Mouse (Mus musculus): ENCODE data around the gene Ctnnd2. TPM values are rescaled to one million over a fixed set of nuclear protein-coding genes. Genes with fewer than 3 reads are reported as not detected.

Ctnnd2 gene
- total and polyA plus RNA-seq, 2 experiments from 2014 or later, result not detected

GRCm38 (mm10) chr15:30615451-30615850 lies 443.1 kb downstream of the Ctnnd2 start:
- H3K4me3 ChIP-seq (ENCODE audit: low read depth, low read length), result no peak overlapping the region
- no peaks in the 10 kb centered on the region for H3K36me3 ChIP-seq (replicated peaks; ENCODE audit: control insufficient read depth, insufficient read depth, low read length)
- H3K9me3 ChIP-seq (replicated peaks; ENCODE audit: control insufficient read depth, low read length), result no peaks in the 10 kb centered on the region
- H3K9ac ChIP-seq (replicated peaks; ENCODE audit: low read depth, low read length), result no peak overlapping the region
- H3K4me1 ChIP-seq (ENCODE audit: control insufficient read depth, insufficient read depth), result no peaks in the 10 kb centered on the region
- DNase-seq (ENCODE audit: low spot score) (no peak), ATAC-seq (ENCODE audit: insufficient read depth, low read depth) (no peak)
- no peaks in the 10 kb centered on the region for H3K27me3 ChIP-seq (ENCODE audit: control insufficient read depth, insufficient read depth, low read length)
- 68% methylated on average over 7 of the region's 7 CpGs for WGBS
- no peak overlapping the region for H3K27ac ChIP-seq (ENCODE audit: low read depth)
- TF ChIP-seq CTCF (IDR thresholded peaks at IDR 0.05; ENCODE audit: low read depth) (no peak), EP300 (IDR thresholded peaks at IDR 0.05; ENCODE audit: low read depth) (no peak)
- H3K4me2 ChIP-seq (ENCODE audit: low read depth, low read length), result no peak overlapping the region

DNA sequence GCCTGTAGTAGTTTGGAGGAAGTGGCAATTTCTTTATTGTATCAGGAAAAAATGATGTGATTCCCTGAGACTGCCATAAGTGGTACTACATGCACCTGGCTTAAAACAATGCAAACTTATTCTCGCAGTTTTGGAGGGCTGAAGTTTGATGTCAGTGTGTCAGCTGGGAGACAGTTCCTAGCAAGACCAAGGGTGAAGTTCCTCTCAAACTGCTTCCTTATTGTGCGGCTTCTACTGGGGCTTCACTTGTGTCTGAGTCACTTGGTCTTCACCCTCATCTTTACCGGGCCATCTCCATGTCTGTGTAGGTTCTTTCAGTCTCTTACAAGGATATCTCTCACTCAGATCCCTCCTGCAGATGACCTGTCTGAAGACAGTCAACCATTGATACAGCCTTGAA lies 444.5 kb downstream of the Ctnnd2 start:
- TF ChIP-seq EP300 (IDR thresholded peaks at IDR 0.05; ENCODE audit: low read depth), result no peak
- no peak for TF ChIP-seq CTCF (IDR thresholded peaks at IDR 0.05; ENCODE audit: low read depth)

DNA sequence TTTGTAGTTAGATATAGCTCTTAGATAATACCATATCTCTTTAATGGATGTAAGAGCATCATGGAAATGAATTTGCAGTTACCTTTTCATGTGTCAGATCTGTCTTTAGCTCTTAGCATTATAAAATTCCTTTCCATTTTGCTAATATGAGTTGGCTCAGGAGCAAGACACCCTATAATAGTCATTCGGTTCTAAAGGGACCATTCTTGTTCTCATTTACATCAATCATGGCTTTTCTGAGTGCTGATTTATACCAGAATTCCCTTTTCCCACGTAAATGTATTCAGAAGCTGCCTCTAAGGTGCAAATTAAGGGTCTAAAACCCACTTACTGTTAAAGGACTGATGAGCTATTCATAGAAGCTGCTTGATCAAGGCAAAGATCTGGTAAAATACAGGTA lies 445.5 kb downstream of the Ctnnd2 start:
- H3K4me1 ChIP-seq (ENCODE audit: control insufficient read depth, insufficient read depth), result no peaks in the 10 kb centered on the region
- H3K9ac ChIP-seq (replicated peaks; ENCODE audit: low read depth, low read length), result no peak overlapping the region
- TF ChIP-seq CTCF (IDR thresholded peaks at IDR 0.05; ENCODE audit: low read depth), result no peak
- no peak for TF ChIP-seq EP300 (IDR thresholded peaks at IDR 0.05; ENCODE audit: low read depth)
- H3K27me3 ChIP-seq (ENCODE audit: control insufficient read depth, insufficient read depth, low read length), result no peaks in the 10 kb centered on the region
- H3K27ac ChIP-seq (ENCODE audit: low read depth), result no peak overlapping the region
- DNase-seq (ENCODE audit: low spot score) (no peak), ATAC-seq (ENCODE audit: insufficient read depth, low read depth) (no peak)
- no peaks in the 10 kb centered on the region for H3K9me3 ChIP-seq (replicated peaks; ENCODE audit: control insufficient read depth, low read length)
- WGBS, result 70% methylated on average over 2 of the region's 2 CpGs
- no peak overlapping the region for H3K4me2 ChIP-seq (ENCODE audit: low read depth, low read length)
- no peak overlapping the region for H3K4me3 ChIP-seq (ENCODE audit: low read depth, low read length)
- no peaks in the 10 kb centered on the region for H3K36me3 ChIP-seq (replicated peaks; ENCODE audit: control insufficient read depth, insufficient read depth, low read length)

More for the DNA sequence above, 444.5 kb downstream of the Ctnnd2 start:
- H3K36me3 ChIP-seq (replicated peaks; ENCODE audit: control insufficient read depth, insufficient read depth, low read length), result no peaks in the 10 kb centered on the region
- ATAC-seq (ENCODE audit: insufficient read depth, low read depth) (no peak), DNase-seq (ENCODE audit: low spot score) (no peak)
- no peaks in the 10 kb centered on the region for H3K9me3 ChIP-seq (replicated peaks; ENCODE audit: control insufficient read depth, low read length)
- no peak overlapping the region for H3K27ac ChIP-seq (ENCODE audit: low read depth)
- no peaks in the 10 kb centered on the region for H3K27me3 ChIP-seq (ENCODE audit: control insufficient read depth, insufficient read depth, low read length)
- 72% methylated on average over 3 of the region's 3 CpGs for WGBS
- no peak overlapping the region for H3K9ac ChIP-seq (replicated peaks; ENCODE audit: low read depth, low read length)
- no peak overlapping the region for H3K4me2 ChIP-seq (ENCODE audit: low read depth, low read length)
- no peaks in the 10 kb centered on the region for H3K4me1 ChIP-seq (ENCODE audit: control insufficient read depth, insufficient read depth)
- no peak overlapping the region for H3K4me3 ChIP-seq (ENCODE audit: low read depth, low read length)

DNA sequence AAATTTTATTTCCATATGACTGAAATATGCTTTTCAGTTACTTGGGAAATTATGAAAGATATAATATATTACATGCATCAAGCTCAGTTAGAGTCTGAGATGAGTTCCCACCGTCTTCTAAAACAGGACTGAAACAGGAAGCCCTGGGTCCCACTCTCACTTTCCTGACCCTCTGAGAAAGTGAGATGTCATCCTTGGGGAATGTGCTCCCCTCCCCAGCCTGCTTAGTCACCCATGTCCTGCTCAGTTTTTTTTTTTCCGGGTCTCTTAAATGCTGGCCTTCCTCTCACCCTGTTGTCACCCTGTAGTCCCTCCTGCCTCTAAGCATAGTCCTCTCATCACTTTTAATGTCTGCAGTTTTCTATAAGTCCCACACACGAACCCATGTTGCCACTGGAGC lies 456.1 kb downstream of the Ctnnd2 start:
- no peak for DNase-seq (ENCODE audit: low spot score)
- ATAC-seq (ENCODE audit: insufficient read depth, low read depth), result no peak
- Histone ChIP-seq H3K36me3 (replicated peaks; ENCODE audit: control insufficient read depth, insufficient read depth, low read length) (no peaks in the 10 kb centered on the region), H3K4me3 (ENCODE audit: low read depth, low read length) (no peak overlapping the region), H3K27ac (ENCODE audit: low read depth) (no peak overlapping the region), H3K4me2 (ENCODE audit: low read depth, low read length) (no peak overlapping the region), H3K4me1 (ENCODE audit: control insufficient read depth, insufficient read depth) (no peaks in the 10 kb centered on the region), H3K27me3 (ENCODE audit: control insufficient read depth, insufficient read depth, low read length) (no peaks in the 10 kb centered on the region), H3K9me3 (replicated peaks; ENCODE audit: control insufficient read depth, low read length) (no peaks in the 10 kb centered on the region), H3K9ac (replicated peaks; ENCODE audit: low read depth, low read length) (no peak overlapping the region)
- WGBS, result 15% methylated on average over 3 of the region's 3 CpGs
- no peak for TF ChIP-seq CTCF (IDR thresholded peaks at IDR 0.05; ENCODE audit: low read depth)
- no peak for TF ChIP-seq EP300 (IDR thresholded peaks at IDR 0.05; ENCODE audit: low read depth)

- WGBS, result 68% methylated on average over 7 of the region's 7 CpGs
- no peaks in the 10 kb centered on the region for H3K36me3 ChIP-seq (replicated peaks; ENCODE audit: control insufficient read depth, insufficient read depth, low read length)
- no peaks in the 10 kb centered on the region for H3K9me3 ChIP-seq (replicated peaks; ENCODE audit: control insufficient read depth, low read length)
- no peaks in the 10 kb centered on the region for H3K27me3 ChIP-seq (ENCODE audit: control insufficient read depth, insufficient read depth, low read length)
- ATAC-seq (ENCODE audit: insufficient read depth, low read depth) (no peak), DNase-seq (ENCODE audit: low spot score) (no peak)
- TF ChIP-seq CTCF (IDR thresholded peaks at IDR 0.05; ENCODE audit: low read depth) (no peak), EP300 (IDR thresholded peaks at IDR 0.05; ENCODE audit: low read depth) (no peak)
- H3K4me3 ChIP-seq (ENCODE audit: low read depth, low read length), result no peak overlapping the region
- H3K9ac ChIP-seq (replicated peaks; ENCODE audit: low read depth, low read length), result no peak overlapping the region
- H3K27ac ChIP-seq (ENCODE audit: low read depth), result no peak overlapping the region
- H3K4me1 ChIP-seq (ENCODE audit: control insufficient read depth, insufficient read depth), result no peaks in the 10 kb centered on the region
- no peak overlapping the region for H3K4me2 ChIP-seq (ENCODE audit: low read depth, low read length)
Measured at GRCm38 (mm10) chr15:30632113-30632735, 459.8 kb downstream of the Ctnnd2 start.

- Histone ChIP-seq H3K4me2 (ENCODE audit: low read depth, low read length) (no peak overlapping the region), H3K36me3 (replicated peaks; ENCODE audit: control insufficient read depth, insufficient read depth, low read length) (no peaks in the 10 kb centered on the region), H3K4me3 (ENCODE audit: low read depth, low read length) (no peak overlapping the region), H3K9me3 (replicated peaks; ENCODE audit: control insufficient read depth, low read length) (no peaks in the 10 kb centered on the region), H3K9ac (replicated peaks; ENCODE audit: low read depth, low read length) (no peak overlapping the region), H3K27me3 (ENCODE audit: control insufficient read depth, insufficient read depth, low read length) (no peaks in the 10 kb centered on the region), H3K4me1 (ENCODE audit: control insufficient read depth, insufficient read depth) (no peaks in the 10 kb centered on the region), H3K27ac (ENCODE audit: low read depth) (no peak overlapping the region)
- 29% methylated on average over 2 of the region's 2 CpGs for WGBS
- ATAC-seq (ENCODE audit: insufficient read depth, low read depth) (no peak), DNase-seq (ENCODE audit: low spot score) (no peak)
- TF ChIP-seq EP300 (IDR thresholded peaks at IDR 0.05; ENCODE audit: low read depth) (no peak), CTCF (IDR thresholded peaks at IDR 0.05; ENCODE audit: low read depth) (no peak)
Measured at GRCm38 (mm10) chr15:30633917-30634316, 461.5 kb downstream of the Ctnnd2 start.

All from heart, postnatal 0 days (tissue).